Mouse (Mus musculus) olfactory bulb, adult 2 months (tissue): ENCODE data around the gene Gpd1.

Experiments used
- CTCF ChIP-seq: fragments of 200-500 bp; IDR thresholded peaks from 2 replicates; pipeline ENCODE4 v1.5.1; 2012; ENCODE audit warnings: low read depth, mild to moderate bottlenecking, low read length, moderate library complexity; ENCODE audit not compliant: insufficient read depth
- POLR2A ChIP-seq: fragments of 200-500 bp; IDR thresholded peaks from 2 replicates; pipeline ENCODE4 v1.6.1; 2012; ENCODE audit warnings: mild to moderate bottlenecking, low read depth, low read length, moderate library complexity; ENCODE audit not compliant: insufficient read depth

- TF ChIP-seq POLR2A (no peak), CTCF (no peak)
Observed at GRCm38 (mm10) chr15:99723120-99723514, 5.8 kb downstream of the Gpd1 start.
